Mouse (Mus musculus) heart, postnatal 36 days (tissue): ENCODE results near the gene Crebrf. TPM values are rescaled to one million over a fixed set of nuclear protein-coding genes. Genes with fewer than 3 reads are reported as not detected.

Experiments used
- DNase-seq, 2 experiments: peaks; one replicate each; pipeline ENCODE4 v3.0.0; 2021 to 2022
- intact Hi-C: fragments of 180-260 bp; cut with DNase I; formaldehyde crosslinking; loops from one replicate; pipeline ENCODE4 v1.15.1; 2025
- total RNA-seq, 2 experiments: library from RNA; stranded (reverse); gene quantifications; 2 replicates each; pipeline ENCODE4 v1.2.3; 2021

Crebrf gene
- total RNA-seq, 2 experiments from 2014 or later, result 71.7 to 72.4 TPM

- DNase-seq, result no peak
These were observed 52.3 kb downstream of the Crebrf start for GRCm38 (mm10) chr17:26767754-26768124.

GRCm38 (mm10) chr17:26776211-26776610 lies 60.8 kb downstream of the Crebrf start:
- intact Hi-C loops, result no loop called here
- no peak for DNase-seq

More at GRCm38 (mm10) chr17:26767754-26768124, 52.3 kb downstream of the Crebrf start:
- intact Hi-C loops, result no loop called here

- no peak for DNase-seq
- intact Hi-C loops, result no loop called here
These were observed 62.6 kb downstream of the Crebrf start for GRCm38 (mm10) chr17:26778001-26778400.

- DNase-seq, result no peak
- intact Hi-C loops, result no loop called here
These were observed 63.1 kb downstream of the Crebrf start for GRCm38 (mm10) chr17:26778430-26779100.

DNA sequence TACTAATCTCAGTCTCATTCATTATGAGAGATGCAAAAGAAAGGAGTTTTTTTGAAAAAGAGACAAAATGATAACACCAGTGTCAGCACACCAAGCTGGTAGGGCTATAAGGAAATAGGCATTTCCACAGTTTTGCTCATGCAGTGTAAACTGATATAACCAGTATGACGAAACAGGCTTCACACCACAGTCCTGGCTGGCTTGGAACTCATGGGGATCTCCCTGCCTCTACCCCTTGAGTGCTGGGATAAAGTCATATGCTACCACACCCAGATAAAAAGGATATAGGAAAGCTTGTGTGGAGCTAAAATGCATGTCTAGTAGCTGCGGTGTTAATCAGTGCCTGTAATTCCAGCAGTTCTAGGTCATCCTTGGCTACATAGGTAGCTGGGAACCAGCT lies 64.0 kb downstream of the Crebrf start:
- no peak for DNase-seq
- intact Hi-C loops, result no loop called here

DNA sequence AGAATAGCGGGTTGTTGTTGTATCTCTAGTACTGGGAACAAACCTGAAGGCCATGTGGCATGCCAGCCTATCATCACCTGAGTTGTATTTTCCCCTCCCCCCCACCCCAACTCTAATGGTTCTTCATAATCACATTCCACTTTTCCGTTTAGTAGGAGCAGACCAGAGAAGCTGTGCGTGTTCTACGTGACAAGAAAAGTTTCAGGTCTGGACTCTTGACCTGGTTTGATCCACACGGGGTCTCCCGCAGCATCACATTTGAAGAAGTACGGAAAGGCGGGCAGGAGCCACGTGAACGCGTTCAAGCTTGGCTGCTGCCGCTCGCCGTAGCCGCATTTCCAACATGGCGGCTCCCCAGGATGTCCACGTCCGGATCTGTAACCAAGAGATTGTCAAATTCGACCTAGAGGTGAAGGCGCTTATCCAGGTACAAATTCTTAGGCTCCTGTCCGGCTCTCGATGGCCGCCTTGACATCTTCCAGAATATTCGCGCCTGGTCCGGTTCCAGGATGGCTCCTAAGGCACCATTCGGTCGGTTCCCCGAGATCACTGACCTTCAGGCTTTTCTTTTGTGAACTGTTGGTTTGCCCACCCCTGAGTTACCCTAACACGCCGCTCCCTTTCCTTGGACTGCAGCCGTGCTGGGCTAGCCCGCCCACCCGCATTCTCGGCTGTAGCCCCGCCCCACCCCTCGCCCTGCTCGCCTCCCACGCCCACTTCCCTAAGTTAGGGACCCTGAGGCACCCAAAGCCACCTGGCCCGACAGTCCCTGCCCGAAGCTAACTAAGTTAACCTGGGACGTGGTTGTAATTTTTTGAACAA lies 65.5 kb downstream of the Crebrf start, which contains the start of gene Bnip1:
Gene Bnip1, plus strand, starts transcription at position 317 of the 822 bp plus-strand sequence.
- intact Hi-C loops, result loop anchor here (5.0 kb wide), 4 partner anchors 64 to 319 kb away; partner anchors contain the start of genes Atp6v0e and Crebrf
- DNase-seq, result peak; percentile 80 to 83

GRCm38 (mm10) chr17:26781610-26782043 lies 66.2 kb downstream of the Crebrf start:
- intact Hi-C loops, result loop anchor here (5.0 kb wide), 4 partner anchors 64 to 319 kb away; partner anchors contain the start of genes Atp6v0e and Crebrf
- DNase-seq, result no peak

DNA sequence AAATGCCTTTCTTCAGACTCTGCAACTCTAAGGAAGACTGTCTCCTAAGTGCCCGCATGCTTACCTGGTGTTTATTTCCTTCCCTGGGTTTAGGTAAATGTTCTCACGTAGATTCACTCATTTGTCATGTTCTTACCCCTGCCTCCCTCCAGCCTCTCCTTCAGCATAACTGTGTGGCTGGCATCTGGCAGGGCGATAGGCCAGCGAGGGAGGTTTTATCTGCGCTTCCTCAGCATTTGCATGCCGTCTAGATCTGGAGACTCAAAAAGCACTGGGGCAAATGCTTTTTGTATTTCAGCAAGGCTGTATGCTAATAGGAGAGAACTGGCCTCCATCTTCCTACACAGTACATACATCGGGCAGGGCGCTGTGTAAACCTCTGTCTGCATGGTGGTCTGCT lies 69.1 kb downstream of the Crebrf start:
- intact Hi-C loops, result loop anchor here (5.0 kb wide), 4 partner anchors 67 to 322 kb away; partner anchors contain the start of genes Atp6v0e and Crebrf
- no peak for DNase-seq

- intact Hi-C loops, result no loop called here
- DNase-seq, result no peak
These were observed 71.1 kb downstream of the Crebrf start for GRCm38 (mm10) chr17:26786586-26786985.

GRCm38 (mm10) chr17:26788986-26789385 lies 73.5 kb downstream of the Crebrf start:
- intact Hi-C loops, result no loop called here

GRCm38 (mm10) chr17:26789460-26790268 lies 74.2 kb downstream of the Crebrf start:
- DNase-seq, result no peak
- intact Hi-C loops, result no loop called here

More at GRCm38 (mm10) chr17:26788986-26789385, 73.5 kb downstream of the Crebrf start:
- DNase-seq, result no peak

- no peak for DNase-seq
- intact Hi-C loops, result no loop called here
These were observed 75.1 kb downstream of the Crebrf start for GRCm38 (mm10) chr17:26790269-26791214.

GRCm38 (mm10) chr17:26791580-26791979 lies 76.1 kb downstream of the Crebrf start:
- intact Hi-C loops, result no loop called here
- DNase-seq, result no peak

DNA sequence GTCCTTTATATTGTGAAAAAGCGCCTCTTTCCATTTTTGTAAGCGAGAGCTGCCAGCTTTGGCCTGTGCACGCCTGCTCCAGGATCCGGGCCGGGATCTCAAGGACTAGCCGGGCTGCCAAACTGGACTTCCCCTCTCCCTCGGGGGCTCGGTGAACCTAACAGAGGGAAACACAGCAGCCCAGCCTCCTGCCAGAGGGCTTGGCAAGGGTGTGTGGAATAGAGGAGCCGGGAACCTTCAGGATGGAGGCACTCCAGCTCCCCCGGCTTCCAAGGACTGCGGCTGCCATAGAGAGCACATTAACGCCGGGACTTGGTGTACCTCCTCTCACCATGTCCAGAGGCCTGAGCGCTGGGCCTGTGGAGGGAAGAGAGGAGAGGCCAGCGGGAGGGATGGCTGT lies 76.6 kb downstream of the Crebrf start:
- peak; percentile 27 to 44 for DNase-seq
- intact Hi-C loops, result no loop called here

GRCm38 (mm10) chr17:26793068-26793765 lies 77.8 kb downstream of the Crebrf start:
- no peak for DNase-seq

GRCm38 (mm10) chr17:26794744-26795143 lies 79.3 kb downstream of the Crebrf start:
- peak; percentile 58 to 69 for DNase-seq
- intact Hi-C loops, result loop anchor here (1.0 kb wide), 1 partner anchor 92 kb away; no protein-coding TSS in a partner anchor

More at GRCm38 (mm10) chr17:26793068-26793765, 77.8 kb downstream of the Crebrf start:
- intact Hi-C loops, result no loop called here

- intact Hi-C loops, result no loop called here
- DNase-seq, result no peak
These were observed 79.9 kb downstream of the Crebrf start for GRCm38 (mm10) chr17:26795386-26795785.

DNA sequence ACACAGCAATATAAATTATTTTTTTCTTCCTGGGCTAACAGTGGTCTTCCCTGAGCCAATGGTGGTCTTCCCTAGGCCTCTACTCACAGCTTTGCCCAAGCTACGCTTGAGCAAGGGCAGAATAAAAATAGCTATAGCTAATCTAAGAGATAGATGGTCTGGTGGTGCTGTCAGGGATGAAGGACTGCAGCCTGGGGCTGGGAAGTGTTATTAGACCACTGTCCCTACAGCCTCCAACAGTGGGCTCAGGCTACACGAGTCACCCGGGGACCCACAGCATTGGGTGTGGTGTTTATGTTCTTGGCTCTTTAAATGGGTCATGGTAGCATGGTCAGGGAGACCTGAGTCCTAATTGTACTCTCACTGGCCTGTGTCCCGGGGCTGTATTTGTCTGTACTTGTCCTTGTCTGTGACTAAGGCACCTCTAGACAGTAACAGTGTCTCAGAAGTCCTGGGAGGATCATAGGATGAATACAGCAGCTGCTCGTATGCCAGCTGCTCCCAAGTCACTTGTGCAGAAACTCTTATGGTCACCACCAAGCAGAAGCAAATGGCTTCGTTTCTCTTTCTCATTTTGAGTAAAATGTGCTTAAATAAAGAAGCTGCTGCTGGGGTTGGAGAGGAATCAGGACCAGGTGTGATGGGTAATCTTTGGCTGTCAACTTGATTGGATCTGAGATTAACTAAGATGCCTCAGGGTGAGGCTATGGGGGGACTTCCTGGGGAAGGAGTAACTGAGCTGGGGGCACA lies 82.1 kb downstream of the Crebrf start:
- intact Hi-C loops, result no loop called here

More for the DNA sequence above, 82.1 kb downstream of the Crebrf start:
- no peak for DNase-seq
